Mouse (Mus musculus) myocyte (in vitro differentiated cells): Measurements from ENCODE around the gene Ackr2. TPM values are rescaled to one million over a fixed set of nuclear protein-coding genes. Genes with fewer than 3 reads are reported as not detected.

Experiments used
- H3K27me3 ChIP-seq: one replicate; pipeline ENCODE4 v1.6.1; 2011; ENCODE audit not compliant: control insufficient read depth, insufficient read depth, insufficient read length
- H3K36me3 ChIP-seq: one replicate; pipeline ENCODE4 v1.6.1; 2011; ENCODE audit not compliant: control insufficient read depth, insufficient read depth
- H3K4me2 ChIP-seq: one replicate; pipeline ENCODE4 v1.6.1; 2011; ENCODE audit warnings: low read depth, control low read depth
- H3K4me3 ChIP-seq: one replicate; pipeline ENCODE4 v1.5.1; 2011; ENCODE audit warnings: mild to moderate bottlenecking, control low read depth, moderate library complexity
- H3K79me2 ChIP-seq: one replicate; pipeline ENCODE4 v1.6.1; 2011; ENCODE audit not compliant: control insufficient read depth, insufficient read depth
- H3ac ChIP-seq: one replicate; pipeline ENCODE4 v1.6.1; 2011; ENCODE audit not compliant: control insufficient read depth, insufficient read length
- CEBPB ChIP-seq: IDR thresholded peaks from 2 replicates; pipeline ENCODE4 v1.6.1; 2011; ENCODE audit warnings: mild to moderate bottlenecking, moderate library complexity; ENCODE audit not compliant: poor library complexity, insufficient read depth, severe bottlenecking
- E2F4 ChIP-seq: IDR thresholded peaks from one replicate; pipeline ENCODE4 v1.6.1; 2011; ENCODE audit warnings: mild to moderate bottlenecking, control low read depth, moderate library complexity; ENCODE audit not compliant: insufficient read depth
- MAX ChIP-seq: IDR thresholded peaks from one replicate; pipeline ENCODE4 v1.6.1; 2011; ENCODE audit warnings: low read depth, mild to moderate bottlenecking, control low read depth
- MYOD1 ChIP-seq, 3 experiments: IDR thresholded peaks; one replicate each; pipeline ENCODE4 v1.6.1; 2011; ENCODE audit warnings: control low read depth in 2 of 3, low read depth in 2 of 3, mild to moderate bottlenecking in 2 of 3, moderate library complexity in 1 of 3; ENCODE audit not compliant: insufficient read length in 2 of 3, control insufficient read depth in 1 of 3
- MYOG ChIP-seq, 3 experiments: IDR thresholded peaks; one replicate each; pipeline ENCODE4 v1.6.1; 2011; ENCODE audit warnings: control low read depth in 2 of 3, low read depth in 2 of 3, mild to moderate bottlenecking in 2 of 3; ENCODE audit not compliant: insufficient read length in 2 of 3, control insufficient read depth in 1 of 3, insufficient read depth in 1 of 3
- POLR2A ChIP-seq: IDR thresholded peaks from one replicate; pipeline ENCODE4 v1.6.1; 2011; ENCODE audit warnings: low read depth, mild to moderate bottlenecking, control low read depth, moderate library complexity; ENCODE audit not compliant: insufficient read length
- POLR2AphosphoS2 ChIP-seq: IDR thresholded peaks from one replicate; pipeline ENCODE4 v1.6.1; 2011; ENCODE audit warnings: low read depth, control low read depth; ENCODE audit not compliant: insufficient read length
- REST ChIP-seq: IDR thresholded peaks from one replicate; pipeline ENCODE4 v1.6.1; 2011; ENCODE audit warnings: mild to moderate bottlenecking, control low read depth, moderate library complexity; ENCODE audit not compliant: insufficient read depth, insufficient read length
- SRF ChIP-seq: IDR thresholded peaks from one replicate; pipeline ENCODE4 v1.6.1; 2011; ENCODE audit warnings: low read depth; ENCODE audit not compliant: control insufficient read depth, insufficient read length
- TCF12 ChIP-seq: IDR thresholded peaks from one replicate; pipeline ENCODE4 v1.6.1; 2011; ENCODE audit warnings: mild to moderate bottlenecking, control low read depth; ENCODE audit not compliant: poor library complexity, insufficient read depth, severe bottlenecking
- TCF3 ChIP-seq: IDR thresholded peaks from one replicate; pipeline ENCODE4 v1.6.1; 2011; ENCODE audit warnings: low read depth, control low read depth; ENCODE audit not compliant: insufficient read length
- USF1 ChIP-seq: IDR thresholded peaks from one replicate; pipeline ENCODE4 v1.6.1; 2011; ENCODE audit warnings: low read depth, mild to moderate bottlenecking, control low read depth, moderate library complexity
- polyA plus RNA-seq: library from polyadenylated mRNA; unstranded; fragments of >200 nt; fragmentation: generic; extraction: Trizol; gene quantifications from one replicate; pipeline ENCODE4 v1.2.1, GENCODE M21; 2012; ENCODE audit warnings: missing spikeins

The Ackr2 gene
- polyA plus RNA-seq, 1 experiment, result 0.01 TPM

DNA sequence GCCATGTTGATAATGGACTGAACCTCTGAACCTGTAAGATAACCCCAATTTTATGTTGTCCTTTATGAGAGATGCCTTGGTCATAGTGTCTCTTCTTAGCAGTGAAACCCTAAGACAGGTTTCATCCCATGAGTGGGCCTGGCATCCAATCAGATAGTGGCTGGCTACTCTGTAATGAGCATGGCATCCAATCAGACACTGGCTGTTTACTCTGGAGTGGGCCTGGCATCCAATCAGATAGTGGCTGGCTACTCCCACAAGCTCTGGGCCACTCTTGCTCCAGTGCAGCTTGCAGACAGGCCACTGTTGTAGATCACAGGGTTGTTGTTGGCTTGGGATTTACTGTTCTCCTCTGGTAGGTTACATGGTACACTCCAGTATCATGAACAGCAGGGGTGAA, 24.6 kb upstream of the Ackr2 start:
- no peak overlapping the region for H3ac ChIP-seq

DNA sequence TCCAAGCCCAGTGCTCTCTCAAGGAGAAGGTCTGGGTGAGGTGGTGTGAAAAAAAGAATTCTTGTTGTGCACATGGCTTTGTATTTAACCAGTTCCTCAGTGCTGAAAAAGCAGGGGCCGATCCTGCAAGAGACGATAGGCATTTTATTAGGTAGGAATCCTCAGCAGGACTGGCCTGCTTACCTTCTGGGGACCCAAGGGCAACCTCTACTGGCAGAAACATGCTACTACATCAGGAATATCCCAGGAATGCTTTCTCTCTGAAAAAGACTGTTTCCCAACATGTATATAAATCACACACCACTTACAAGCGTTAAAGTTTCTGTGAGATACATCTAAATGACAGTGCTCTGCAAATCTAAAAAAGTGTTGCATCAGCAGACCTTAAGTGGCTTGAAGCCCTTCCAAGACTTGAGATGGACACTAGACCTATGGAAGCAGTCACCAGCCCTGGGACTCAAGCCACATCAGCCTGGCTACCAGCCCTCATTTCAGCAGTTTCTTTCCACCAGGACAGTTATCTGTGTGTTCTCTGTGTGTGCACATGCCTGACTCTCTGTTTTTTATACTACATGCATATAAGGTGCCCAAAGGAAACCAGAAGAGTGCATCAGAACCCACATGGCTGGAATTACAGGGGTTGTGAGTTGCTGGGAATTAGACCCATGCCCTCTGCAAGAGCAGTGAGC, 21.0 kb upstream of the Ackr2 start:
- Histone ChIP-seq H3ac (no peak overlapping the region), H3K4me2 (no peak overlapping the region), H3K36me3 (no peaks in the 10 kb centered on the region), H3K27me3 (peaks cover 7% of the 10 kb centered on the region), H3K79me2 (no peaks in the 10 kb centered on the region), H3K4me3 (no peak overlapping the region)
- no peak for TF ChIP-seq TCF12
- no peak for TF ChIP-seq MAX
- no peak for TF ChIP-seq POLR2AphosphoS2
- no peak for TF ChIP-seq USF1
- no peak for TF ChIP-seq SRF
- no peak for TF ChIP-seq TCF3
- no peak for TF ChIP-seq MYOD1 (IDR thresholded peaks at IDR 0.05; ENCODE audit: control insufficient read depth in 1 of 3, insufficient read length in 2 of 3, low read depth in 2 of 3)
- TF ChIP-seq E2F4, result no peak
- no peak for TF ChIP-seq POLR2A
- no peak for TF ChIP-seq MYOG (IDR thresholded peaks at IDR 0.05; ENCODE audit: control insufficient read depth in 1 of 3, insufficient read depth in 1 of 3, insufficient read length in 2 of 3, low read depth in 2 of 3)
- TF ChIP-seq REST, result no peak
- TF ChIP-seq CEBPB, result no peak

More for the DNA sequence above, 24.6 kb upstream of the Ackr2 start:
- Histone ChIP-seq H3K36me3 (no peaks in the 10 kb centered on the region), H3K79me2 (no peaks in the 10 kb centered on the region), H3K4me3 (no peak overlapping the region), H3K27me3 (peaks cover 20% of the 10 kb centered on the region), H3K4me2 (no peak overlapping the region)
- TF ChIP-seq CEBPB, result no peak
- no peak for TF ChIP-seq TCF3
- TF ChIP-seq MAX, result no peak
- TF ChIP-seq MYOD1 (IDR thresholded peaks at IDR 0.05; ENCODE audit: control insufficient read depth in 1 of 3, insufficient read length in 2 of 3, low read depth in 2 of 3), result no peak
- no peak for TF ChIP-seq REST
- no peak for TF ChIP-seq POLR2A
- TF ChIP-seq MYOG (IDR thresholded peaks at IDR 0.05; ENCODE audit: control insufficient read depth in 1 of 3, insufficient read depth in 1 of 3, insufficient read length in 2 of 3, low read depth in 2 of 3), result no peak
- no peak for TF ChIP-seq E2F4
- no peak for TF ChIP-seq SRF
- TF ChIP-seq TCF12, result no peak
- TF ChIP-seq USF1, result no peak
- TF ChIP-seq POLR2AphosphoS2, result no peak

DNA sequence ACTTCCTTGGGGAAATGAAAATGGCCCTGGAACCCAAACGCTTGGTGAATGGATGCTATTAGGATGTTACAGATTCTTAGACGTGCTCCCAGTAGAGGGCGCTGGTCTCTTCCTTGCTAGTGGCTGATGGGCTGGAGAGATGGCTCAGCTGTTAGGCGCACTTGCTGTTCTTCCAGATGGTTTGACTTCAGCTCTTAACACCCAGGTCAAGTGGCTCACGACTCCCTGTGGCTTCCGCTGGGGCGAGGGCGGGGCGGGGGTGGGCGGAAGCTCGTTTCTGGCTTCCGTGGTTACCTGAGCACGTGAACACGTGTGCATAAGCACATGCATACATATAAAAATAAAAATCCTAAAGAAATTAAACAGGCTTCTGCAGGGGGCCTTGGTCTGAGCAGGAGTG, 17.3 kb upstream of the Ackr2 start:
- no peak overlapping the region for H3K4me3 ChIP-seq
- no peaks in the 10 kb centered on the region for H3K36me3 ChIP-seq
- H3K4me2 ChIP-seq, result no peak overlapping the region
- no peaks in the 10 kb centered on the region for H3K27me3 ChIP-seq
- H3ac ChIP-seq, result no peak overlapping the region
- TF ChIP-seq MYOD1 (IDR thresholded peaks at IDR 0.05; ENCODE audit: control insufficient read depth in 1 of 3, insufficient read length in 2 of 3, low read depth in 2 of 3), result peak in 2 of 3 experiments; percentile 10 to 49
- peak in 1 of 3 experiments; percentile 65 for TF ChIP-seq MYOG (IDR thresholded peaks at IDR 0.05; ENCODE audit: control insufficient read depth in 1 of 3, insufficient read depth in 1 of 3, insufficient read length in 2 of 3, low read depth in 2 of 3)
- no peak for TF ChIP-seq CEBPB
- no peak for TF ChIP-seq REST
- no peak for TF ChIP-seq POLR2AphosphoS2
- TF ChIP-seq MAX, result no peak
- no peak for TF ChIP-seq SRF
- no peak for TF ChIP-seq POLR2A
- TF ChIP-seq TCF3, result no peak
- no peak for TF ChIP-seq TCF12
- no peak for TF ChIP-seq E2F4
- no peak for TF ChIP-seq USF1
- no peaks in the 10 kb centered on the region for H3K79me2 ChIP-seq

DNA sequence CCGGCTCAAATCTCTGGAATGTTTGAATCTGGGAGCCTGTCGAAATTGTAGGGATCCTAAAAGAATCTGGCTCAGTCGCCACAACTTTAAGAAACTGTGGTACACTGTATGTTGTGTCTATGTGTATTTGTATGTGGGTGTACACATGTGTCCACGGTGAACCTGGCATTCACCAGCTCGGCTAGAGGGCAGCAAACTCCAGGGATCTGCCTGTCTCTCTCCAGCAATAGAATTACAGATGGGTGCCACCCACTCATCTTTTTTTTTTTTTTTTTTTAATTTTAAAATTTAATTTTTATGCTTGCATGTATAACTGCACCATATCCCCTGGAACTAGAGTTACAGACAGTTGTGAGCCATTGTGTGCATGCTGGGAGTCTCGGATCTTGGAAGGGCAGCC, 16.9 kb upstream of the Ackr2 start:
- no peak overlapping the region for H3ac ChIP-seq
- no peaks in the 10 kb centered on the region for H3K27me3 ChIP-seq
- TF ChIP-seq TCF12 (no peak), MYOG (IDR thresholded peaks at IDR 0.05; ENCODE audit: control insufficient read depth in 1 of 3, insufficient read depth in 1 of 3, insufficient read length in 2 of 3, low read depth in 2 of 3) (no peak), MAX (no peak), E2F4 (no peak), MYOD1 (IDR thresholded peaks at IDR 0.05; ENCODE audit: control insufficient read depth in 1 of 3, insufficient read length in 2 of 3, low read depth in 2 of 3) (no peak), POLR2A (no peak), USF1 (no peak), POLR2AphosphoS2 (no peak)
- no peaks in the 10 kb centered on the region for H3K79me2 ChIP-seq
- H3K36me3 ChIP-seq, result no peaks in the 10 kb centered on the region
- H3K4me2 ChIP-seq, result no peak overlapping the region
- no peak overlapping the region for H3K4me3 ChIP-seq
